In genomic region chr16:45843351-45843891, GRCm38 (mm10) we compare ENCODE assay signal across 7 mouse cellular contexts.
DNase-seq lines count a peak whose midpoint lies in the region; ATAC-seq and TF ChIP-seq lines count a peak whose summit lies in the region.

No protein-coding gene starts in this region.

- 0 out of 2 replicates have a peak, but pooled peaks cover 5% of the 10 kb centered on the region for H3K4me1 ChIP-seq in hindbrain, postnatal 0 days (ENCODE audit: insufficient read depth, low read length)
- peaks cover 5% of the 10 kb centered on the region for H3K4me1 ChIP-seq in liver, embryonic 13.5 days (replicated peaks)
- H3K4me1 ChIP-seq in neural tube, embryonic 13.5 days (replicated peaks): peaks cover 37% of the 10 kb centered on the region

- no peaks in the 10 kb centered on the region for H3K27me3 ChIP-seq in hindbrain, postnatal 0 days (ENCODE audit: insufficient read depth, low read length)
- H3K27me3 ChIP-seq in liver, embryonic 13.5 days: peaks cover 44% of the 10 kb centered on the region
- peaks cover 17% of the 10 kb centered on the region; the same call in 1 of the 2 replicates for H3K27me3 ChIP-seq in neural tube, embryonic 13.5 days

- TF ChIP-seq CTCF in hindbrain, postnatal 0 days (IDR thresholded peaks at IDR 0.05; ENCODE audit: low read depth): no peak

- no peaks in the 10 kb centered on the region for H3K9me3 ChIP-seq in hindbrain, postnatal 0 days (ENCODE audit: low read length)
- H3K9me3 ChIP-seq in liver, embryonic 13.5 days (replicated peaks): no peaks in the 10 kb centered on the region
- H3K9me3 ChIP-seq in neural tube, embryonic 13.5 days: no peaks in the 10 kb centered on the region

- H3K36me3 ChIP-seq in hindbrain, postnatal 0 days (ENCODE audit: insufficient read depth, low read length): no peaks in the 10 kb centered on the region
- H3K36me3 ChIP-seq in liver, embryonic 13.5 days: no peaks in the 10 kb centered on the region
- no peaks in the 10 kb centered on the region for H3K36me3 ChIP-seq in neural tube, embryonic 13.5 days

- H3K27ac ChIP-seq in hindbrain, postnatal 0 days: peak overlapping the region; percentile 52
- H3K27ac ChIP-seq in liver, embryonic 13.5 days: peak overlapping the region; percentile 61
- H3K27ac ChIP-seq in neural tube, embryonic 13.5 days (replicated peaks): peak overlapping the region; percentile 53

- WGBS in hindbrain, postnatal 0 days: 1% methylated on average over 16 of the region's 16 CpGs
- WGBS in liver, embryonic 13.5 days (ENCODE audit: insufficient replicate concordance): 4% methylated on average over 16 of the region's 16 CpGs
- WGBS in neural tube, embryonic 13.5 days: under 1% methylated on average over 16 of the region's 16 CpGs

- H3K4me3 ChIP-seq in hindbrain, postnatal 0 days (ENCODE audit: low read length): peak overlapping the region; percentile 70
- peak overlapping the region; percentile 58 for H3K4me3 ChIP-seq in liver, embryonic 13.5 days (replicated peaks)
- H3K4me3 ChIP-seq in neural tube, embryonic 13.5 days: peak overlapping the region; percentile 62

- peak; percentile 40 for DNase-seq in Muller cell, postnatal 12 days (ENCODE audit: inconsistent ontology term)
- DNase-seq in adrenal gland, postnatal 25 days: peak; percentile 48
- peak; percentile 36 for DNase-seq in gastrocnemius, postnatal 25 days
- peak; percentile 33 for DNase-seq in hindbrain, postnatal 0 days (ENCODE audit: low spot score)
- no peak for DNase-seq in liver, embryonic 13.5 days

- ATAC-seq in hindbrain, postnatal 0 days: no peak
- ATAC-seq in liver, embryonic 13.5 days (ENCODE audit: low read depth): peak; percentile 21; the same call in 1 of the 2 replicates
- ATAC-seq in neural tube, embryonic 13.5 days (ENCODE audit: low read depth): peak; percentile 44
- ATAC-seq in inflammation-experienced regulatory T-cells, adult 6 months: no peak

- H3K4me2 ChIP-seq in hindbrain, postnatal 0 days (ENCODE audit: low read depth, low read length): peak overlapping the region; percentile 97
- peak overlapping the region; percentile 56 for H3K4me2 ChIP-seq in liver, embryonic 13.5 days
- H3K4me2 ChIP-seq in neural tube, embryonic 13.5 days: peak overlapping the region; percentile 96

- H3K9ac ChIP-seq in hindbrain, postnatal 0 days (replicated peaks; ENCODE audit: low read length): peak overlapping the region; percentile 58
- H3K9ac ChIP-seq in liver, embryonic 13.5 days: peak overlapping the region; percentile 66
- H3K9ac ChIP-seq in neural tube, embryonic 13.5 days: peak overlapping the region; percentile 89

Comparison
In these comparisons a context has a peak if more than half of its experiments do, and no peak if none do; other contexts are left out.
1. ATAC-seq: peak in liver, embryonic 13.5 days (single experiment) and neural tube, embryonic 13.5 days (single experiment); none in hindbrain, postnatal 0 days (single experiment) and inflammation-experienced regulatory T-cells, adult 6 months (single experiment).
2. Peak in every context shown above with its lines, with median percentiles within 50 percentile points of each other: H3K27ac ChIP-seq, H3K4me2 ChIP-seq, H3K4me3 ChIP-seq and H3K9ac ChIP-seq.